Mouse (Mus musculus) granulocyte monocyte progenitor cell, adult 5-6 weeks (primary cell): Measurements from ENCODE around the gene Crispld2. TPM values are rescaled to one million over a fixed set of nuclear protein-coding genes. Genes with fewer than 3 reads are reported as not detected.

Source experiments
- ATAC-seq: replicated peaks from 2 replicates; pipeline ENCODE4 v1.8.0; 2016; ENCODE audit warnings: mild to moderate bottlenecking, moderate TSS enrichment, inconsistent platforms; ENCODE audit not compliant: poor library complexity, severe bottlenecking
- total RNA-seq, 2 experiments: library from RNA; stranded (forward) in 1 of 2; stranded (reverse) in 1 of 2; fragments of 200-712, 200-1000 nt in 1 of 2; fragments of >200 nt in 1 of 2; fragmentation: Nextera tagmentation in 1 of 2; gene quantifications; 2 replicates each; pipeline ENCODE4 v1.2.3; 2014 to 2017

The Crispld2 gene
- not detected in 2 replicates for total RNA-seq (2014; fragmentation: Nextera tagmentation)
- 0.73 and 1.7 TPM in 2 replicates for total RNA-seq (2017)

DNA sequence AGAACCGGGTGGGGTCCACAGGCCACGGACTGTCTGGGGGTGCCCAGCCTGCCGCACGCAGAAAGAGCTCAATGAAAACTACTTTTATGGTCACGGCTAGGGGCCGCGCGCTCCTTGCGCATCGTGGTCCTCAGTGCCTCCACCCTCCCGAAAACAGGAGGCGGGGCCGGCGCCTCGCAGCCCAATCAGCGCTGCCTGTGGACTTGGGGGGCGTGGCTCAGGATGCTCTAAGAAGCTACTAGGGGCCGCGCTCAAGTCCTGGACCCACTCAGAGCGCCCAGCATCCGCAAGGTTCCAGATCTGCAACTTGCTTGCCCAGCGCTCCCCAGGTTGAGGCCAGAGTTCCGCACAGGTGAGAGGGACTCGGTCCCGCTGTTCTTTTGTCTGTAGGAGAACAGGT, at the start of gene Crispld2:
Gene Crispld2, plus strand, starts transcription at position 190 of the 400 bp plus-strand sequence.
- ATAC-seq, result peak; percentile 98

DNA sequence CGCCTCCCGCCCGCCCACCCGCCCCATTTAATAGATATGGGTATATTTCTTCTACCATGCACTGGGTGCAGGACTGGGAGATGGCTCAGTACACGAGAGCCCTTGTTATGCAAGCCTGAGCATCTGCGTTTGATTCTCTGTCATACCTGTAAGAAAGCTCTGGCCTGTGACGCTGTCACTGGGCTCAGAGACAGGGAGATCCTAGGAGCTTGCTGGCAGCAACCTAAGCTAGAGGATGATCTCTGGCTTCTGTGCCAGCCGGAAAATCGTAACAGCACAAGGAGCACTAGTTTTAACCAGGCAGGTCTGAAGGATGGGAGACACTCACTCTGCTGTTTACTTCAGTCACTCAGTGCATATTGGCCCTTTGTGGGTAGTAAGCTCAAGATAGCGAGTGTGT, 48.6 kb upstream of the Crispld2 start:
- ATAC-seq, result no peak

DNA sequence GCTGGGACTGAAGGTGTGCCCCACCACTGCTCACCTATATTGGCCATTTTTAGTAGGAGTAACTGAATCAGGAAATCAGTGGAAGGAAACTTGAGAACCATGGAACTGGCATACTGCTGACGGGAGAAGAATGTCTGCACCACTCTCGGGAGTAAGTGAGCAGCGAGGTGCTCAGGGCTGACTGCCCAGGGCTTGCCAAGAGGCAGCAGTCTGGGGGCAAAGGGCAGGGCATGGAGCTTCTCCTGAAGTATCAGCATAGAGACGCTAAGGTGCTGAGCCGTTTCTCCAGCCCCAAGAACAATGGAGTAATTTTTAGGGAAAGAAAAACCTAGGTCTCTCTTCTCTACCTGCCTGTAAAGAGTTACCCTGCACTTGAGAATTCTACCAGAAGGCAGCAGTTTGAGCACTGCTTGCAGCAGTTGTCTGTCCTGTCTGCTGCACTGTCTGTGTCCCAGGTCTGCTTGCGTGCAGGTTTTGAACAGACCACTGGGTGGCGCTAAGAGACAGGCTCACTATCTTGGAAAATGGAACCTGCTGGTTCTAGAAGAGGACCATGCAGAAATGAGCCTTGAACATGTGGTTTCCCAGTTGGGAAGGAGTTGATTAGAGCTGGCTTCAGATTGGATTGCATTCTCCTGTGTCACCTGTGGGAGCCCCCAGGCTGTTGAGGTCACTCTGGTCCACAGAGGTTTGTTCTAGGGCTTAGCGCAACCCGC, 48.0 kb upstream of the Crispld2 start:
- ATAC-seq, result peak; percentile 86

DNA sequence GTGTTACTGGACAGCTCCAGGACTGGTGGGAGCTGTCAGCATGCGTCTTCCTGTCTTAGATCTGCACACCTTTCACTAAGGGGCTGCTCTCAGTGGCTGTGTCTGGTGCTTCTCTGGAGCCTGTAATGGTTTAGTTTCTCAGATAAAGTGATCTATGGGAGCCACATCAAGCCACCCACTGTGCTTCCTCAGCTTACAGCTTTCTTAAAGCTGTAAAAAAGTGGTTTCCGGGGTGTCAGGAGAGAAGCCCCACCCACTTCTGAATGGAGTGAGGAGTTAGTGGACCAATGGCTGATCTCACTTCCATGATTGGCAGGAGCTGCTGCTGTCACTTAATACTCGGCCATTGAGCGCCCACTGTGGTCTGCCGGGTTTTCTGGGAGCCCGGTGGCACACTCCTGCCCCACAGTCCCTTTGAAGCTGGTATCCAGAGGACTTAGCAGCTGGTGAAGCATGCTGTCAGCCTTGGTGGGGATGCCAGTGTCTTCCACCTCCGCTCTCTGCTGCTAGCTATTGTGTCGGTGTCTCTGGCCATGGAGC, 45.8 kb upstream of the Crispld2 start:
- ATAC-seq, result no peak

DNA sequence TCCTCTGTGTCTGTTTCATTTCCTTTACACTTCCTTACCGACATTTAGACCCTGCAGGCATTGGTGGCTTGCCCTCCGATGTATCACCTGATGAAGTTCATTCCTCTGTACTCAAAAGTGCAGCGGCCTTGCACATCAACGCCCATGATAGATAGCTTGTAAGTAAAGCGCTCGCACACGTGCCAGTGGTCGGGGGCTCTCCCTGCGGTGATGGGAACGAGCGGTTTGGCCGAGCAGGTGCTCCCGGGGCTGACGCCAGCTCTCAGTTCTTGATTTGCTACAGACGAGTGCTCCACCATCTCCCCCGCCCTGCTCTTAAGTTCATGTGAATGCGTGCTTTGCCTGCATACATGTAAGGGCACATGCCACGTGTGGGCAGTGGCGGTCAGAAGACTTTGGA, 44.6 kb upstream of the Crispld2 start:
- ATAC-seq, result no peak

DNA sequence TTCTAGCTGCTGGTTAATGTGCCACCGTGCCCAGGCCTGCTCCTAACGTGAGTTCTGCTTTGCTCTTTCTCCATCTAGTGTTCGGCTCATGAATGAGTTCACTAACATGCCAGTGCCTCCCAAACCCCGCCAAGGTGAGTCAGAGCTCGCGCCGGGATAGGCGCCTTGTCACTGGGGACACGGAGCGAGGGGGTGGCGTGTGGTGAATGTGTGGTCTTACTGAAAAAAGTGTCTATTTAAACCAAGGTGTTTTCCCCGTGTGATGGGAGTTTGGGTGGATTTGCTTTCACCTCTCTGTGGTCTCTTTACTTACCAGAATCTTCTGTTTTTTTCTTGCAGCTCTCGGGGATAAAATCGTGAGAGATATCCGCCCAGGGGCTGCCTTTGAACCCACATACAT, 43.9 kb upstream of the Crispld2 start:
- ATAC-seq, result no peak

DNA sequence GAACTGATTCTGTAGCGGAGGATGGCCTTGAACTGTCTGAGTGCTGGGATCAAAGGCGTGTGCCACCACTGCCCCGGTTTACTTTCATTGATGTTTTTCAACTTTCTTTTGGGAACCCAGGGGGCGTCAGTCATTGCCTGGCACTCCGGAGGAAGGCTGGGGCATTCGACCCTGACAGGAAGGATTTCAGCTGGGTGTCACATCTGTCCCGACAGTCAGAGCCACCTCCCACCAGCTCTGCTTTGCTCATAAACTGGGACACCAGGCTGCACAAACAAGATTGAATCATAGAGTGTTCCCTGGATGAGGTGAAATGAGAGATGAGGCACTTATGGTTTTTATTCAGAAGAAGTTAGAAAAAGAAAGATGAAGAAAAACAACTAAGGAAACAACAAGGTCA, 40.0 kb upstream of the Crispld2 start:
- ATAC-seq, result no peak

DNA sequence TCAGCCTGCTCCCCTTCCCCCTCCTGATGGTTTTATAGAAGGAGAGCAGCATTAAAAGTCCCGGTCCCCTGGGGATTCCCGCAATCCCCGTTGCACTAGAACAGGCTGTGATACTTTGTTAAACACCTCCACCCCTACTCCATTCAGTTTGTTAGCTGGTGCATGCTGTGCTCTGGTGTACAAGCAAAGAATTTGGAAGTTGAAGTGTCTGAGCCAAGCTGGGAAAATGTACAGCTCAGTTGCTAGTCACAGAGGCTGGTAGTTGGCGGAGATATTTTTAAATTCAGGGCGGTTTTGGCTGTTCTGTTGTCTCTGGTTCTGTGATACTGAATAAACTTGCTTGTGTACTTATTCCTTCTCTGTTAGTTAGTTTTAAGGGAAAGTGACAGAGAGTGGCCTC, 39.5 kb upstream of the Crispld2 start:
- ATAC-seq, result no peak

DNA sequence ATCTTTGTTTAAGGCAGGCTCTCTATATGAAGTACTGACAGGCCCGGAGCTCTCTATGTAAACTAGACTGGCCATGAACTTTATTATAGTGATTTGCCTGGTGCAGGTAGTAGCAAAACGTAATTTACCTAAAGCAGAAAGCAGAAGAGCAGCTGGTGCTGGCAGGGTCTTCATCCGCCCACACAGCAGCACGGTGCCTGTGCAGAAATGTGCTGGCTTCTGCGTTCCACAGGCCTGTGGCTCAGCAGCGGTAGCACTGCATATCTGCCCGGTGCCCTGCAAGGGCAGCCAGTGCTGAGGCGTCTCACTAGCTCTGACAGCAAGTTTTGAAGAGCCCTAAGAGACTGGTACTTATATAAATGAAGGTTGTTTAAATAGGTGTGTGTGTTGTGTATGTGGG, 36.9 kb upstream of the Crispld2 start:
- no peak for ATAC-seq

DNA sequence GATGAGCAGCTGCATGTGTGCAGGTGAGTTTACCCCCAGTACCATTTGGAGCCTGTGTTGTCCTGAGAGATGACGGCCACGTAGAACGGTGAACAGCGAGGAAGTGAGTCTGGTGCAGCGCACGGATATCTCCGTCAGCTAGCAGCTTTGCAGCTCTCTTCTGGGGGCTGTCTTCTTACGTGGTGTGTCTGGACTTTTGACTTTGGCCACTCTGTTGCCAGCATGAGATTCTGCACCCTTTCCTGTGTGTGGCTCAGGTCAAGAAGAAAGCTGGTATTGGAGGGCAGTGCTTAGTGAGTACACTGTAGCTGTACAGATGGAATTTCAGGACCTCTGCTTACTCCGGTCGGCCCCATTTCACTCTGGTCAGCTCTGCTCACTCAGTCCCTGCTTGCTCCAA, 34.2 kb upstream of the Crispld2 start:
- ATAC-seq, result no peak

DNA sequence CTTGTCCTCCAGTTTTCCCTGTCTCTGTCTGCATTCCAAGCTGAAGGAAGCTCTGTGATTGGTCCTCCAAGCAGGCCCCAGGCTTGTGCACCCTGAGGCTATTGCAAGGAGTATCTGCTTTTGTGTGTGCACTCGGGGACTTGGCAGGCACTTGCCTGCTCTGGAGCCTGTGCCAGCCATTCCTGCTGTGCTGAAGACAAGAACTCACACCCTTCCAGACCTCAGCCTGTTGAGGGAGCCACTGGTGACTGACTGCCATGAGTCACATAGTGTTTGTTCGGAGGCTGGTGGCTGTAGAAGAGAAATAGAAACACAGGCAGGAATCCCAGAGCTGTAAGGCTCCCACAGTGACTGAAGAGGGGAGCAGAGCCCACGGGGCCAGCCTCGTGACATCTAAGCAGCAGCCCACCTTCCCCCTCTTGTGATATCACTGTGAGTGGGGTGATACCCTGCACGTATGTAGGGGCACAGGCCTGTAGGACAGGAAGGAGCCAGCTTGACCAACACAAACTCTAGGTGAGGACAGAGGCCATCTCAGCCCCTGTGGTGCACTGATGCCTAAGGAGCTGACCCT, 31.6 kb upstream of the Crispld2 start:
- no peak for ATAC-seq

DNA sequence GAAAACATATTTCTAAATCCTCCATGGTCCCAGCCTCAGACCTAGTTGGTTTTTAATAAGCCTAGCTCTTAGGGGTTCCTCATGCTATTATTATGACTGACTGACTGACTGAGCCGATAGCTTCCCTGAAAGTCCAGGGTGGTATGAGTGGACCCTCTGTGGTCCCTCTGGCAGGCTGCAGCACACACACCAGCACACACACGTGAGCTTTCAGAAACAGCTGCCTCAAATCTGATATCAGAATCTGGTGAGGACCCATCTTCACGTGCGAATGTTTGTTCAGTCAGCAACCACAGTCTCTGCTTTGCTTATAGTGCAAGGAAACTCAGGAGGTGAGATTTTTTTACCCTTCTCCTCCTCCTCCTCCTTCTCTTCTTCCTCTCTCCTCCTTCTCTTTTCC, 27.4 kb upstream of the Crispld2 start:
- ATAC-seq, result no peak

DNA sequence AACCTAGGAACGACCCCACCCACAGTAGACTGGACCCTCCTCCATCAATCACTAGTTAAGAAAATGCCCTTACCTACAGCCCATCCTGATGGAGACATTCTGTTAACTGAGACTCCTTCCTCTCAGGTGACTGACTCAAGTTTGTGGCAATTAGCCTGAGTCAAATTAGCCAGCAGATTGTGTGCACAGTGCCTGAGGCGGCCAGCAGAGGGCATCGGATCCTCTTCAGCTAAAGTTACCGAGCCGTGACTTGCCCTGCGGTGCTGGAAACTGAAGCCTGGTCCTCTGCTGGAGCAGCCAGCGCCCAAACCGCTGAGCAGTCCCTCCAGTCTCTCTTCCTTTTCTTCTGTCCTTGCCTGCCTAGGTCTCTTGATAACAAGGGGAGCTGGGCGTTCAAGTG, 24.8 kb upstream of the Crispld2 start:
- no peak for ATAC-seq

DNA sequence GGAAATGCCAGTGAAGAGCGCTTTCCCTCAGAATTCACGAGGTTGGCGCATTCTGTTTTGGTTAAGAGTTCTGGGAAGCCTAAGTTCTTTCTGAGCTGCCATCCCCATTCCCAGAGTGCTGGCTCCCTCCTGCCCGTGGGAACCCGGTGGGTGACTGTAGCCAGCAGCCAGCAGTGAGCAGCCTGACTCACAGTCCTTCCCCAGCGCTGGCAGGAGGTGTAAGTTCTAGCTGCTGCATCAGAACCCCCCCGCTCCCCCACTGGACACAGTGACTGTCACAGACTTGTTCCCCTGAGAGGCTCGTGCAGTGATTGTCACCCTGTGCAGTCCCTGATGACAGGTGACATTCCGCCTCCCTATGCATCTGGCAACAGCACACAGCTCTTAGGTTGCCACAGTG, 22.1 kb upstream of the Crispld2 start:
- no peak for ATAC-seq

DNA sequence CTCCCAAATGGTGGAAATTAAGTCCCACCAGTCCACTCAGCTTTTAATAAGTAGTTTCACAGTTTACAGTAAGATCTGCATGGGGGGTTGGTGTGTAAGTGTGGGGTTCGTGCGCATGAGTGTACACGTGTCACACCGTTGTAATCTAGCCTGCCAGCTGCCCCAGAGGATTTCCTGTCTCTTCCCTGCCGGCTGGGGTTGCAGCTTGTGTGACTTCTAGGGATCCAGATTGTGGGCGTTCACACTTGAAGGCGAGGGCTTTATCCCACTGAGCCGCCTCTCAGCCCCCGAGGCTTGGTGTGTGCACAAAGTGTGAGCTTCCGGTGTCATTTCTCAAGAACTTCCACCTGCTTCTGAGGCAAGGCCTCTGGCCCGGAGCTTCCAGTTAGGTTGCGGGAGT, 19.7 kb upstream of the Crispld2 start:
- ATAC-seq, result peak; percentile 70

DNA sequence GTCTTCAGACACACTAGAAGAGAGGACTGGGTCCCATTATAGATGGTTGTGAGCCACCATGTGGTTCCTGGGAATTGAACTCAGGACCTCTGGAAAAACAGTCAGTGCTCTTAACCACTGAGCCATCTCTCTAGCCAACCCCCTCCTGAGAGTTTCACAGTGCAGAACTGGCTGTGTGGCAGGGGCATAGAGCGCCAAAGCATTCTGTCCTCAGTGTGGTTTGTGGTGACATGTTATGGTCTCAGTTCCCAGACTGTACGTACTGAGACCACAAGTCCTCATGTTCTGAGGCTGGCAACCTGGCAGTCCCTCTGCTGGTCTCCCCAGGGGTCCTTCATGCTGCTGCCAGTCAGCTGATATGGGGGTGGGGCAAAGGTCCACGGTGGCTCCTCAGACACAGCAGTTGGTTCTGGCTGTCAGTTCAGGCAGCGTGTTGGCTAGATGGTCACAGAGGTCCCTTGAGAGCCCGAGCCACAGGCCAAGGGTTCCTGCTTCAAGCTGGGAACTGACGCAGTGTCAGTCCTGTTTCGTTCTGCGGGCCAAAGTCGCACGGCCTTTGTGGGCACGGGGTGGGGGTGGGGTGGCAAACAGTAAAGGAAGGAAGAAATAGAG, 13.4 kb upstream of the Crispld2 start:
- ATAC-seq, result peak; percentile 57

DNA sequence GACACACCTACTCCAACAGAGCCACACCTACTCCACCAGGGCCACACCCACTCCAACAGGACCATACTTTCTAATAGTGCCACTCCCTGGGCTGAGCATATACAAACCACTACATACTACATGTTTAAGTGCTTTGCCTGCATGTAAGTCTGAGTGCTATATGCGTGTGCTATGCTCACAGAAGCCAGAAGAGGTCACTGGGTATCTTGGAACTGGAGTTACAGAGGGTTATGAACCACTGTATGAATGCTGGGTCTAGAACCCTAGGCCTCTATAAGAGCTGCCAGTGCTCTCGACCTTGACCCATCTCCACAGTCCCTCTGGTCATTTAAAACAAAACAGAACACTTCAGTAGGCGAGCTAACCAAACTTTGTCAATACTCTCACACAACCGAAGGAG, 11.0 kb upstream of the Crispld2 start:
- ATAC-seq, result no peak

DNA sequence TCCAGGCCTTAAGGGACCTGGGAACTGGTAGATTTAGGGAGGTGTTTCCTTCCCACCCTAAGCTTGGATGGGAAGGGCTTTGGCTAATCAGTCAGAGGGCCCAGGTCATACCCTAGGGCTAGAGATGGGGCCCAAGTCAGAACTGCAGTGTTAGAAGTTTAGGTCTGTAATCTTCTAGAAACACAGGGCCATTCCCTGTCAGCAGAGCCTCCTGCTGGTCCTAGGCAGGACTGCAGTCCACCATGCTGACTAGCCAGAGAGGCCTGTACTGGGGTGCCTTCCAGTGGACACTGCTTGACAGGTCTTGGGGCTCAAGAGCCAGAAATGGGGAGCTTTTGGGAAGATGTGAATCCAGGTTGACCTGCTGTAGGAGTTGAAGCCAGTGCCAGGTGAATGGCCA, 8.2 kb upstream of the Crispld2 start:
- peak; percentile 55 for ATAC-seq

DNA sequence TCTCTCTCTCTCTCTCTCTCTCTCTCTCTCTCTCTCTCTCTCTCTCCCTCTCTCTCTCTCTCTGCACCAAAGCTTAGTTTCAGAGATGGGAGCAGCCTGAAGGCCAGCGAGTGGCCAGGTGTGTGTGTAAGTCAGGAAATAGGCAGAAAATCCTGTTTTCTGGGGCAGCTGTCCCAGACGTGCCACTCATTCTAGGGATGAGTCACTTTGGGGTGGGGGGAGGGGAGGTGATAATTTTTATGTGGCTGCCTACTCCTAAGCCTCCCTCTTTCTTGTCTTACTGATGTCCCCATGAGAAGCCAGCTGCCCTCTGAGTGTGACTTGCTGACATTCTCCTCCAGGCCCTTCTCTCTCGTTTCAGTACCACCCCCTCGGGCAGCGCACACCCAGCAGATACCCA, 6.1 kb upstream of the Crispld2 start:
- ATAC-seq, result no peak

DNA sequence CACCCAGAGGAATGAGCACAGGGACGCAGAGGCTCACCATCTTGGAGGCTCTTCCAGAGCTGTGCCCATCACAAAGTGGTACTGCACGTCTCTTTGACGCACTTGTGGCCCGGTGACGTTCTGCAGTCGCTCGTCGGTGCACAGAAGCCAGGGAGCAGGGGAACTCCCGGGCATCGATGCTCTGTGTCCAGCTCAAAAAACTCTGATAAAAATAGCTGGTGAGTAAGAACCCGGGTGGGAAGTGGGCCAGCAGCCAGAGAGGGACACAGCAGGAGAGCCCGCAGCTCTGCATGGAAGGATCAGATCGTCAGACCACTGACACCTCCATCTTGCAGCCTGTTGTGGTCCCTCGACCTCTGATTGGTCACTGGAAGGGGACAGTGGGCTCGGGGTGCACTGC, 4.2 kb upstream of the Crispld2 start:
- no peak for ATAC-seq

DNA sequence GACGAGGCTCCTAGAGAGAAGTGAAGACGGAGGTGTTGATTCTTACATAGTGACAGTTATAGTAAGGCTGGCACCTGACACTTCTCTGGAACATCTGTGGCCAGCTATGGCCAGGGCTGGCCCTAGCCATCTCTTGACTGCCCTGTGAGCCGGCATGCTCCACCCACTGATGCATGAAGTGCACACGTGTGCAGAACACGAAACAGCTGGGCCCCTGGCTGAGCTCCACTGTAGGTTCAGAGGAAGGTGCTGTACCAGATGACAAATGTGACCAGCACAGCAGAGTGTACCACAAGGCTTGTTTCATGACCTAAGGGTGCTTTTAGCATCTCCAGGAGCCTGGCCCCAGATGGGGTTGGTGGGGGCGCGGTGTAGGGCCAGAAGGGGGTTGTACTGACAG, 1.9 kb downstream of the Crispld2 start:
- ATAC-seq, result no peak

DNA sequence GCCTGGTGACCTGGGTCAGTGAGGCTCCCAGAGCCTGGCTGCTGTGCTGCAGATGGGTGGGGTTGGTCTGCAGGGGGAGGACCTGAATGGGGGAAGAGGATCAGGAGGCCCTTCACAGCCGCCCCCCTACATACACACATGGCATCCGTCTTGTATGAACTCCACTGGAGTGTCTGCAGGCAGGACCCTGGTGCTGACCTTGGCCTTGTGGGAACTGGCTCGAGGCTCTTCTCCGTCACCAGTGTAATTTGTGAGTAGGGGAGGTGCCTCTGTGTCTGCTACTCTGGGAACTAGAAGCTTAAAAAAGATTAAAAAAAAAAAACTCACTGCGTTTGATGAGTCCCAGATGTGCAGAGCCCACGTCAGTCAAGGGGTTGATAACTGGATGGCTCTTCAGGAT, 2.3 kb downstream of the Crispld2 start:
- no peak for ATAC-seq
